Mouse (Mus musculus) layer of hippocampus, postnatal 10 days (tissue): ENCODE results near the gene Pkib. TPM values are rescaled to one million over a fixed set of nuclear protein-coding genes. Genes with fewer than 3 reads are reported as not detected.
A peak's percentile ranks its signal among the peaks of the same experiment; 100 is the strongest.

Experiments used
- DNase-seq, 2 experiments: peaks; one replicate each; pipeline ENCODE4 v3.0.0; 2021; ENCODE audit warnings: low spot score in 2 of 2
- long read RNA-seq: library from polyadenylated mRNA; stranded (forward); transcript quantifications from one replicate; pipeline ENCODE4 v2.0.0, GENCODE M21; 2023
- total RNA-seq, 2 experiments: library from RNA; stranded (reverse); gene quantifications; 2 replicates each; pipeline ENCODE4 v1.2.3; 2021

The Pkib gene
- 1 to 10 TPM; 6.8 to 9.8 TPM for total RNA-seq
- long read RNA-seq, full-length matches to known transcripts = 14 of 17 reads
- long read RNA-seq, partial matches to known transcripts = 1 of 17 reads
- long read RNA-seq, other reads (novel, unspliced or antisense) = 2 of 17 reads

DNA sequence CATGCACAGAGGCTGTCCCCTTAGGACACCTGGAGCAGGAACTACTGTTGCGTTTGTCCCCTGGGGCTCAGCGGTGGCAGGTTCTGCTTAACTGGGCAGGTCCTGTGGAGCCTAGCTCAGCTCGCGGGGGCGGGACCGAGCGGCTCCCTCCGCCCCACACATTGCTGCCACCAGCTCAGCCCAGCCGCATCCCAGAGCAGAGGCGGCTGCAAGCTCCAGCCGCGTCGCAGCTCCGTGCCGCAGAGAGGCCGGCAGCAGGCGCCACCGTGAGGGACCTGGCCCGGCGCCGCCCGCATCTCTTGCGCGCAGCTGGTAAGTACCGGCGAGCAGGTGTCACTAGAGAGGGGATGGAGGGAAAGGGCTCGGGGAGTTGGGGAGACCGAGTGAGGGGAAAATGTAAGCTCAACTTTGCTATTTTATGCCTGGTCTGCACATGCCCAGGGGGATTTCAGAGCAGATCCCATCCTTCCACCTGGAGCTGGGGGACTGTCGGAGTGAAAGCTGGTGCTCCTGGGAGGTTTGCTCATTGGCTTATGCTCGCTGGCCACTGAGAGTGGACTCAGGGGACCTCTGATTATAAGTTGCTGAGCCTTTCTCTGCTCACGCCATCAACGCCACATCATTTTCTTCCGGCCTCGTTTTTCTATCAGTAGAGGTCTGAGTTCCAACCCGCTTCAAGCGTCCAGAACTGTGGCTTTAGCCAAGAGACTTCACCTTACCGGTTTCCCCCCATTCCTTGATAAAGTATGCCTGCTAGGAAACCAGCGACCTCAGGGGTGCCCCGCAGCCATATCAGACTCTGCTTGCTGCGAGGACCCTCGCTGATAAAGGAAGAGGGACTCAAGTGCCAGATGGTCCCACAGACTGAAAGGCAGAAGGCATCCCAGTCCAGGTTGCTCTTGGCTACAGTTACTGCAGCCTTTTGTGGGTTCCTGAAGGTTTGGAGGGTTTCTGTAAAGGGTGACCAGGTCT lies at the start of gene Pkib:
Gene Pkib (plus strand): TSS at position 86 of the 972 bp plus-strand sequence.
- DNase-seq = peak; percentile 58 to 66

- no peak for DNase-seq
These were observed 47.9 kb upstream of the Pkib start for GRCm38 (mm10) chr10:57583927-57584326.

- no peak for DNase-seq
These were observed 37.5 kb upstream of the Pkib start for GRCm38 (mm10) chr10:57594266-57594665.

- DNase-seq = no peak
These were observed 34.6 kb upstream of the Pkib start for GRCm38 (mm10) chr10:57597172-57597571.

- DNase-seq = no peak
These were observed 28.8 kb upstream of the Pkib start for GRCm38 (mm10) chr10:57602951-57603350.

DNA sequence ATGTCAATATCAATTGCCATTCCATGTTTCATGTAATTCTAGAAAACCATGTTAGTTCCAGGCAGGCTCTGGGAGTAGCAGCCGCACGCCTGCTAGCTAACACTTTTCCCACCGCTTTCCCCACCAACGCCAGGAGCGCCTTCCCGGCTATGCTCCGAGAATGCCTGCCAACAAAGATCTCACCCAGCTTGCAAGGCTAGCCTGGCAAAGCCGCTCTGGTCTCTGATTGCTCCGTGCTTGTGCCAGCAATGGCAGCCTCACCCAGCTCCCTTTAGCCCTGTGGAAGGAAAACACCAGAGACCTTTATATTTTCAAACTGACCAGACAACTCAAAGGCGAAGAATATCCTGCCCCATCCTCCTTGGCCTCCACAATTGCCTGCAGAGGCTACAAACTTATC lies 8.5 kb upstream of the Pkib start:
- peak; percentile 14 to 36 for DNase-seq

GRCm38 (mm10) chr10:57627773-57628172 lies 4.0 kb upstream of the Pkib start:
- DNase-seq = no peak

DNA sequence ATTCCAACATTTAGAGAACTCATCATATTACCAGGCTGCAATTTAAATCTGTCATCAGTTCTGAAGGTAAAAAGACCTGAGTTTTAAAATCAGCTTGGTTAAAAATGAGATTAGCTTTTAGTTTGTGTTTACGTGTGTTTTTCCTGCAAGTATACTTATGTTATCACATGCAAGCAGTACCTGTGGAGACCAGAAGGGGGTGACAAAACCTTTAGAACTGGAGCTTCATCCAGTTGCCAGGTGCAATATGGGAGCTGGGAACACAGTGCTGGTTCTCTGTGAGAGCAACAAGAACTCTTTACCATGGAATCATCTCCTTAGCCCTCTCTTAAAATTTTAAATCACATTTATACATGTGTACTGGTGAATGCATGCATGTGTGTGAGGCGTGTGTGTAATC lies 1.2 kb upstream of the Pkib start:
- DNase-seq = no peak

- no peak for DNase-seq
These were observed 1.1 kb downstream of the Pkib start for GRCm38 (mm10) chr10:57632868-57633240.

- DNase-seq = no peak
These were observed 5.2 kb downstream of the Pkib start for GRCm38 (mm10) chr10:57636970-57637369.

DNA sequence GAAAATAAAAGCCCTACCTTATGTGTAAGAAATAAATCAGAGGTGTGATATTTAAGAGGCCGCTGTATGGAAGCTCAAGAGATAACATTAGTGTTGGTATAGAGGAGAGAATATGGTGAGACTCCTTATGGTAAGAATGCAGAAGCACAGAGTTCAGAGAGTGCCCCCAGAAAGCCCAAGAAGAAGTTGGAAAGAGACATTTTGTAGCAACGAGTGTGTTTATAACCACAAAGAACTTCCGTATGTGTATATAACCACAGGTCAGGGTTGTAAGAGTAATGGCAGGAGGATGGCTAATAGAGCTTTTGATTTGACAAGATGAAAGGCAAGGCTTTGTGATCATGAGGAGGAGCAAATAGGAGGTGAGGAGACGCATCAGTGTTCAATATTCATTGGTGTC lies 6.5 kb downstream of the Pkib start:
- DNase-seq = no peak

DNA sequence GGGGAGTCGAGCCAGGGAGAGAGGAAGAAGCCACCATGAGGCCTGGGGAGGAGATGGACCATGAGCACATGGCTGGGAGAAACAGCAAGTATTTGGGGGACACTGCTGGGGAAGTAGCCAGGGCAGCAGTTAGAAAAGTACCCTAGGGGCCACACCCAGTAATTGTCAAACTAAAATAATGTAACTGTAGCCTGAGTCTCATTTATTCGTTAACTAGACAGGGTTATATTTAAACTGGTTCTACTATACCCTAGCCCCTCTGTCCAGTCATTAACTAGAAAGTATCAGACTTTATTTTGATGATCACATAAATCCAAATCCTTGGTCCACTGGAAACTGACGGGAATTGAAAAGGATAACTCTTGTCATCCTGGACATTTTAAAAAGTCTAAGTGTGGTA lies 7.8 kb downstream of the Pkib start:
- DNase-seq = no peak

GRCm38 (mm10) chr10:57653297-57653696 lies 21.5 kb downstream of the Pkib start:
- DNase-seq = no peak

GRCm38 (mm10) chr10:57660505-57660904 lies 28.7 kb downstream of the Pkib start:
- no peak for DNase-seq

DNA sequence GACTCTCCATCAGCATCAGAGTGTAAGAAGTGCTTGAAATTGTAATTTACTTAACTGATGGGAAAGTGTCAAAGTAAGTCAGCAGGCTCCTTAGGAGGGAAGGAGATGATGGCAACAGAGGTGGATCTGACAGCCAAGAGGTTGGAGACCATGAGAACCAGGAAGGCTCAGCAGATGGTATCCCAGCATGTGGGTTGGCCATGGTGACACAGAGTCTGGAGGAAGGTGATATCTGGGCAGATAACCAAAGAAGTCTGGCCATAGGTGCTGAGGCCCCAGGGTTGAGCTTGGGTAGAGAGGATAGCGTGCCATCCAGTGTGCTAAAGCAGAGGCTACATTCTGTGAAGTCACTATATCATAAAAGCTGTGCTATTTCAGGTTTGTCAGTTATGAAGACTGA lies 32.0 kb downstream of the Pkib start:
- DNase-seq = no peak

- no peak for DNase-seq
These were observed 32.5 kb downstream of the Pkib start for GRCm38 (mm10) chr10:57664253-57664652.

DNA sequence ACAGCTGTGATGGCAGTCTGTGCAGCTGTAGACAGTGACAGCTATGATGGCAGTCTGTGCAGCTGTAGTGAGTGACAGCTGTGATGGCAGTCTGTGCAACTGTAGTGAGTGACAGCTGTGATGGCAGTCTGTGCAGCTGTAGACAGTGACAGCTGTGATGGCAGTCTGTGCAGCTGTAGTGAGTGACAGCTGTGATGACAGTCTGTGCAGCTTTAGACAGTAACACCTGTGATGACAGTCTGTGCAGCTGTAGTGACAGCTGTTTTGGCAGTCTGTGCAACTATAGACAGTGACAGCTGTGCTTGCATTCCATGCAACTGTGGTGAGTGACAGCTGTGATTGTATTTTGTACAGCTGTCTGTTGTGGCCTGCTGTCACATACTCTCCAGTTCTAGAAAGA lies 44.0 kb downstream of the Pkib start:
- DNase-seq = no peak

DNA sequence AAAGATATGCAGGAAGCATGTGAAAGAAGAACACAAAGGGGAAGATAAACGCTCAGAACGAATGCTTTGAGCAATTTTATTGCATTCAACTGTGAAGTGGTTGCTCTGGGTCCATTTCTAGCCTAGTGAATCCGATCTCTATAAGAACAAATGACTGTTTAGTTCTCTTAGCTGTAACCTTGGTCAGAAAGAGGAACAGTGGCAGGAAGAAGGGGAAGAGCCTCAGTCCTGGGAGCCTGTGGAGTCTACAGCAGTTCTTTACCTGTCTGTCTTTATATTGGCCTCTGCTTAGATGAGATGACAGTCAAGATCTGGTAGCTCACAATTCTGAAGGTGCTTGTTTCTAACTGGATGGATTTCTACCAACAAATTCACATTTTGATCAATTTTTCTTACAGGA lies 56.2 kb downstream of the Pkib start:
- DNase-seq = no peak

- no peak for DNase-seq
These were observed 58.4 kb downstream of the Pkib start for GRCm38 (mm10) chr10:57690161-57690560.

GRCm38 (mm10) chr10:57702246-57702645 lies 70.5 kb downstream of the Pkib start:
- no peak for DNase-seq

GRCm38 (mm10) chr10:57721035-57721434 lies 89.3 kb downstream of the Pkib start:
- no peak for DNase-seq

DNA sequence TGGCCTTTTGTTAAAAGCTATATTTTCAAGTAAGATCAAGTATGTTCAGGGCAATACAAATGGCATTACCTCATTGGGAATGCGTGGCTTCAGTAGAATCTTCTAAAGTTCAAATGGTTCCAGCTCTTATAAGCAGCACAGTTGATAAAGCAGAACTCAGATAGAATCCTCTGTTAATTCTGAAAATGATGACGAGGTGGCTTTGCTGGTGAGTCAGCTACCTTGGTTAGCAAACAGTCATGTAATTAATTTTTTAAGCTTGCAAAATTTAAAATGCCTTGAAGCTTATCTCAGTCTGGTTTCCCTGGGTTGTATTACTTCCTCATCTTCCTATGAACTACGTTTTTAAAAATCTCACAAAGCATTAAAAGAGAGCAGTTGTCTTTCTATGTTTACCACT lies 90.6 kb downstream of the Pkib start:
- DNase-seq = no peak

- DNase-seq = peak in 1 of 2 experiments; percentile 11
These were observed 95.9 kb downstream of the Pkib start for GRCm38 (mm10) chr10:57727666-57728065.
